29 mouse cellular contexts compared by ENCODE assay signal in the genomic region with DNA sequence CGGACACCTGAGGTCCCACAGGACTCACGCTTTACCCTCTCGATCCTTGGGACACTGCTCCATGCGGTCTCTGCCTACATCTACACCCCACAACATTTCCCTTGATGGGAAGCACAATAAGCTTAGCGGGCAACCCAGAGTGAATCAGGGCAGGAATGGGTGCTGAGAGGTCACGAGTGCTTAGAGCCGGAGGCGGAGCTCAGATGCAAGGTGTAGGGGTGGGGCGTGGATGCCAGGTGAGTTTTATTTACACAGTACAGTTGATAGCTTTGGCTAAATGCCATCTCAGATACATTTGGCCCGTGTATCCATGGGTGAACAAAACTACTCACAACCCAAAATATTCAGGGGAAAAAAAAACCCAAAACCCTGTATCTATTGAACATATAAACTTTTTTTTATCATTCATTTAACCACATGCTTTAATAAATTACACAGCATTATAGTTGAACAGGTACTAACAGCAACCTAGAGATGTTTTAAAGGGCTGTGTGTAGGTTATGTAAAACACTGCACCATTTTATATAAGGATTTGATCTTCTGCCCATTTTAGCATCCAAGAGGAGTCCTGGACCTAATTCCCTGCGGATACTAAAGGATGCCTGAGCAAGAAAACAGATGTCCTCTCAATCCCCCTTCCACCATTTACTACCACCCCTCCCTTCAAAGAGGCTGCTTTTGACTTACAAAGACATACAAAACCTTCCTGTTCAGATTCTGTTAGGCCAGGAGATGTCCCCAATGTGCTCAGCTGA. TPM values are rescaled to one million over a fixed set of nuclear protein-coding genes. Genes with fewer than 3 reads are reported as not detected.
DNase-seq lines count a peak whose midpoint lies in the region; ATAC-seq lines count a peak whose summit lies in the region.
"Had no signal": no experiment of that assay in that cellular context is flagged by ENCODE, and none has a peak within 500 bp of the region (broad histone marks: within the 10 kb centered on the region; RNA-seq: fewer than 3 reads in every experiment).

No protein-coding gene starts in this region.

- H3K4me2 ChIP-seq in kidney, embryonic 15.5 days, result no peak overlapping the region
- H3K4me2 ChIP-seq: embryonic facial prominence, embryonic 12.5 days; liver, embryonic 11.5 days; midbrain, embryonic 15.5 days; neural tube, embryonic 12.5 days had no signal

- DNase-seq in frontal cortex, postnatal 14 days (ENCODE audit: low spot score in 2 of 2), result no peak
- DNase-seq in kidney, postnatal 25 days, result no peak
- peak; percentile 3 for DNase-seq in lung, postnatal 36 days
- no peak for DNase-seq in lung, adult 18-20 months
- DNase-seq in right cerebral cortex, postnatal 4 days, result no peak
- DNase-seq in ovary, postnatal 14 days (ENCODE audit: low spot score), result no peak
- DNase-seq: adrenal gland, adult 8-10 months; cerebellum, adult 2 months; cerebellum, postnatal 25 days; gastrocnemius, postnatal 10 days; kidney, adult 8-10 months; left cerebral cortex, postnatal 4 days; liver, postnatal 0 days had no signal

- 0 out of 2 replicates have a peak overlapping the region, but pooled peaks have one; percentile 3 for H3K27ac ChIP-seq in kidney, embryonic 15.5 days
- H3K27ac ChIP-seq: embryonic facial prominence, embryonic 12.5 days; hindbrain, postnatal 0 days; macrophage; midbrain, embryonic 15.5 days; neural tube, embryonic 12.5 days had no signal

- 83% methylated on average over 11 of the region's 11 CpGs for WGBS in kidney, embryonic 15.5 days

- no peaks in the 10 kb centered on the region for H3K4me1 ChIP-seq in kidney, embryonic 15.5 days
- H3K4me1 ChIP-seq: embryonic facial prominence, embryonic 12.5 days; midbrain, embryonic 15.5 days; neural tube, embryonic 12.5 days had no signal

- no peaks in the 10 kb centered on the region for H3K27me3 ChIP-seq in kidney, embryonic 15.5 days
- H3K27me3 ChIP-seq: embryonic facial prominence, embryonic 12.5 days; midbrain, embryonic 15.5 days; neural tube, embryonic 12.5 days had no signal

- H3K9ac ChIP-seq in kidney, embryonic 15.5 days, result no peak overlapping the region
- H3K9ac ChIP-seq: embryonic facial prominence, embryonic 12.5 days; liver, postnatal 0 days; midbrain, embryonic 15.5 days; neural tube, embryonic 12.5 days had no signal

- H3K4me3 ChIP-seq in kidney, embryonic 15.5 days (replicated peaks), result no peak overlapping the region
- H3K4me3 ChIP-seq: embryonic facial prominence, embryonic 12.5 days; midbrain, embryonic 15.5 days; neural tube, embryonic 12.5 days had no signal

- peak; percentile 57; the same call in 1 of the 2 replicates for ATAC-seq in frontal cortex, adult (ENCODE audit: low TSS enrichment)
- ATAC-seq in kidney, embryonic 15.5 days (replicated peaks; ENCODE audit: low FRiP score), result no peak
- ATAC-seq: activated CD4-positive, CD25-positive, alpha-beta regulatory T cell, adult 4 months; hindbrain, postnatal 0 days; liver, postnatal 0 days; midbrain, embryonic 15.5 days had no signal

- no peaks in the 10 kb centered on the region for H3K9me3 ChIP-seq in kidney, embryonic 15.5 days (replicated peaks)
- H3K9me3 ChIP-seq: embryonic facial prominence, embryonic 12.5 days; midbrain, embryonic 15.5 days; neural tube, embryonic 12.5 days had no signal

- H3K36me3 ChIP-seq in kidney, embryonic 15.5 days, result no peaks in the 10 kb centered on the region
- H3K36me3 ChIP-seq: embryonic facial prominence, embryonic 12.5 days; midbrain, embryonic 15.5 days; neural tube, embryonic 12.5 days had no signal

RNA-seq across cellular contexts. Expression of a gene that starts 19.4 kb away (rescaled TPM):
- 0.17 and 0.22 TPM in 2 replicates for polyA plus RNA-seq in kidney, embryonic 15.5 days (2015; fragmentation: Nextera tagmentation; extraction: Ambion mirVana)
- polyA plus RNA-seq: activated CD4-positive, CD25-positive, alpha-beta regulatory T cell, adult 4 months; forebrain, embryonic 11.5 days; hindbrain, embryonic 11.5 days; liver, postnatal 0 days; macrophage; midbrain, embryonic 15.5 days had no signal

RNA-seq across cellular contexts. Expression of a gene that starts 39.0 kb away (rescaled TPM):
- polyA plus RNA-seq in kidney, embryonic 15.5 days (2015; fragmentation: Nextera tagmentation; extraction: Ambion mirVana), result not detected in 2 replicates
- polyA plus RNA-seq: activated CD4-positive, CD25-positive, alpha-beta regulatory T cell, adult 4 months; cerebellum, adult 2 months; embryonic facial prominence, embryonic 12.5 days; forebrain, embryonic 11.5 days; frontal cortex, adult 2 months; heart, embryonic 16.5 days; hindbrain, embryonic 11.5 days; hindbrain, postnatal 0 days; large intestine, adult 2 months; liver, embryonic 11.5 days; liver, postnatal 0 days; macrophage; midbrain, embryonic 15.5 days; neural tube, embryonic 12.5 days; thymus, postnatal 0 days; urinary bladder, adult 2 months had no signal
